Mouse (Mus musculus) G1E-ER4 (cell line): Measurements from ENCODE around the gene Hivep3. TPM values are rescaled to one million over a fixed set of nuclear protein-coding genes. Genes with fewer than 3 reads are reported as not detected.

Experiments used
- GATA1 ChIP-seq: IDR thresholded peaks from one replicate; pipeline ENCODE4 v1.8.0; 2012; ENCODE audit warnings: low read length, inconsistent platforms
- polyA plus RNA-seq: library from polyadenylated mRNA; stranded (reverse); fragments of >175 nt; gene quantifications from 2 replicates; pipeline ENCODE4 v1.2.3, GENCODE M21; 2012

The Hivep3 gene
- polyA plus RNA-seq, 1 experiment: not detected

- TF ChIP-seq GATA1: no peak
Measured at GRCm38 (mm10) chr4:120036294-120036693, 302.7 kb downstream of the Hivep3 start.

GRCm38 (mm10) chr4:120037007-120037406 is 303.4 kb downstream of the Hivep3 start:
- no peak for TF ChIP-seq GATA1

- no peak for TF ChIP-seq GATA1
Measured at GRCm38 (mm10) chr4:120041520-120041919, 307.9 kb downstream of the Hivep3 start.

- TF ChIP-seq GATA1: no peak
Measured at GRCm38 (mm10) chr4:120042480-120042879, 308.9 kb downstream of the Hivep3 start.

- no peak for TF ChIP-seq GATA1
Measured at GRCm38 (mm10) chr4:120044612-120045011, 311.0 kb downstream of the Hivep3 start.

- no peak for TF ChIP-seq GATA1
Measured at GRCm38 (mm10) chr4:120045131-120045537, 311.6 kb downstream of the Hivep3 start.

- TF ChIP-seq GATA1: no peak
Measured at GRCm38 (mm10) chr4:120045871-120046270, 312.3 kb downstream of the Hivep3 start.

GRCm38 (mm10) chr4:120047060-120047459 is 313.5 kb downstream of the Hivep3 start:
- TF ChIP-seq GATA1: no peak

- no peak for TF ChIP-seq GATA1
Measured at GRCm38 (mm10) chr4:120048274-120048673, 314.7 kb downstream of the Hivep3 start.

GRCm38 (mm10) chr4:120049857-120050256 is 316.3 kb downstream of the Hivep3 start:
- TF ChIP-seq GATA1: no peak

- no peak for TF ChIP-seq GATA1
Measured at GRCm38 (mm10) chr4:120052481-120052880, 318.9 kb downstream of the Hivep3 start.

GRCm38 (mm10) chr4:120053026-120054005 is 319.7 kb downstream of the Hivep3 start:
- no peak for TF ChIP-seq GATA1

- TF ChIP-seq GATA1: no peak
Measured at GRCm38 (mm10) chr4:120054145-120054544, 320.6 kb downstream of the Hivep3 start.

GRCm38 (mm10) chr4:120056451-120056850 is 322.9 kb downstream of the Hivep3 start:
- no peak for TF ChIP-seq GATA1

GRCm38 (mm10) chr4:120057529-120057928 is 323.9 kb downstream of the Hivep3 start:
- TF ChIP-seq GATA1: no peak

GRCm38 (mm10) chr4:120058157-120058556 is 324.6 kb downstream of the Hivep3 start:
- TF ChIP-seq GATA1: no peak

GRCm38 (mm10) chr4:120058794-120059193 is 325.2 kb downstream of the Hivep3 start:
- no peak for TF ChIP-seq GATA1

- no peak for TF ChIP-seq GATA1
Measured at GRCm38 (mm10) chr4:120061727-120062126, 328.1 kb downstream of the Hivep3 start.
